Mouse (Mus musculus): ENCODE results near the gene 4933407L21Rik.

Gene 4933407L21Rik

GRCm38 (mm10) chr1:85928057-85928687, at the start of gene 4933407L21Rik:
4933407L21Rik (plus strand) TSS chr1:85928483.
- peak in 1 of 2 experiments; percentile 26 for DNase-seq

DNA sequence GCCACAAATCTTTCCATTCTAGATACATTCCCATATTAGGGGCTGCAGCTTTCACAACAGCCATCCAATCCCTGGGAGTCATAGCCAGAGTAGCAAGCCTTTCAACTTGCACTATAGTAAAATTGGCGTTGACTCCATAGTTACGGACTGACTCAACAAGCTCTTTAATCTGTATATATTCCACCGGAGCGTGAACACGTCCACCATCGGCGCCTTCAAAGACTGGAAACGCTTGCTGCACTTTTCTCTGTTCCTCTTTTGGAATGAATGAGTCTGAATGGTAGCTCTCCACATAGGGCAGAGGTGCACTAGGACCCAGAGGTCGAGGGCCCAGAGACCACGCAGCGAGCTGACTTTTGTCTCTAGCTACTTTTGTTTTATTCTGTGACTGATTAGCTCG, 46.3 kb upstream of the 4933407L21Rik start:
- DNase-seq, result no peak

DNA sequence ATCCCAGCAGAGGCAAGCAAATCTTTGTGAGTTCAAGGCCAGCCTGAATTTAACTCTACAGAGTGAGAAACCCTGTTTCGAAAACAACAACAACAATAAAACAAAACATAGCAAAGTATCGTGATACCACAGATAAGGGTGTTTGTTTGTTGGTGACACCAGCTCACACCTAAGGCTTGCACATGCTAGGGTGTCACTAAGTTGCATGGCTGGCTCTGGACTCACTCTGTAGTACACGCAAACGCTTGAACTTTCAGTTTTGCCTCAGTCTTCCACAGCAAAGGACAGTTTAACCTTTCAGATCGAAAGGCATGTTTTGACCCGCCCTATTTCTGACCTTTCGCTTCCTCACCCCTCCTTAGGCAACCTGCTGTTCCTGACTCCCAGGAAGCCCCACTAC, 41.1 kb upstream of the 4933407L21Rik start:
- DNase-seq, result no peak

GRCm38 (mm10) chr1:85894231-85894747, 34.0 kb upstream of the 4933407L21Rik start, which contains the start of gene Itm2c:
Itm2c (plus strand) TSS chr1:85894281.
- DNase-seq, result peak; percentile 86 to 87

- peak; percentile 51 to 55 for DNase-seq
Observed at GRCm38 (mm10) chr1:85894748-85895360, 33.4 kb upstream of the 4933407L21Rik start.

GRCm38 (mm10) chr1:85895391-85895837, 32.9 kb upstream of the 4933407L21Rik start:
- peak; percentile 55 to 61 for DNase-seq

- DNase-seq, result no peak
Observed at GRCm38 (mm10) chr1:85896110-85896509, 32.2 kb upstream of the 4933407L21Rik start.

- no peak for DNase-seq
Observed at GRCm38 (mm10) chr1:85896781-85897700, 31.2 kb upstream of the 4933407L21Rik start.

- DNase-seq, result no peak
Observed at GRCm38 (mm10) chr1:85897901-85898760, 30.2 kb upstream of the 4933407L21Rik start.

DNA sequence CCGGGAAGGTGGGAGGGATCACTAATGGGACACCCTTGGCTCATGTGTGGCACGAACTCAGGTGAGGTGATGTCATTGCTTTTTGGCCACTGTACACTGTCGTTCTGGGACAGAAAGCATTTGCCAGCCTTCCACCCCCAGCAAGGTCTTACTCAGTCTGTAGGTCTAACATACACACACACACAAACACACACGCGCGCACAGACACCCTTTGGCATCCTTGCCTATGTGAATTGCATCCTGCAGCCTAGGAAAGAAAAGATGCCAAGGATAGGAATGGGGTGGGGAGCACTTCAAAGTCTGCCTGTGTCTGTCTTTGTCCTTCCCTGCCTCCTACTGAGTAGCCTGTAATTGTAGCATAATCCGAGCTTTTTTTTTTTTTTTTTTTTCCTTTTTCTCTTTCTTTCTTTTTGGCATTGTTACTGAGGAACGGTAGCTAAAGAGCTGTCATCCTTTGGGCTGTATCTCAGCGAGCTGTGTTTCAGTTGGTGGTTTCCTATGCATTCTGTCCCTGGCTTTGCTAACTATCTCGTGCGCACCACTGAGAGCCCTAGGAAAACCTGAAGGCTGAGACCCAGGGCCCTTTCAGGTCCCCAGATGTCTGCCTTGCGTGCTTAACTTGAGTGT, 29.4 kb upstream of the 4933407L21Rik start:
- no peak for DNase-seq

DNA sequence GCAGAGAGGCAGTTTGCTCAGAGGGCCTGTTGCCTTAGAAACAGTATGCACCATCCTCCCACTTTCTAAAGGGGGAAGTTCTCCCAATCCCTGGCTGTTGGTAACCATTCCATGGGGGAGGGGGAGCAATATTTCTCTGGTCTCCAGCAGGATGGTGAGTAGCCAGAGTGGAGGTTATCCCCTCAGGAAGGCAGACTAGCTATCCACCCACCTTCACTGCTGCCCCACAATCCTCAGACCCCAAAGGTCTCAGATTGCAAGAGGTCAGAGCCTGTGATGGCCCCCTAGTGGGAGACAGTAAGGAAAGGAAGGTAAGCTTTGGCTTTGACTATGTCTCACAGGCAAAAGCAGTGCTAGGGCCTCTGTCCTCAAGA, 28.9 kb upstream of the 4933407L21Rik start:
- DNase-seq, result no peak

DNA sequence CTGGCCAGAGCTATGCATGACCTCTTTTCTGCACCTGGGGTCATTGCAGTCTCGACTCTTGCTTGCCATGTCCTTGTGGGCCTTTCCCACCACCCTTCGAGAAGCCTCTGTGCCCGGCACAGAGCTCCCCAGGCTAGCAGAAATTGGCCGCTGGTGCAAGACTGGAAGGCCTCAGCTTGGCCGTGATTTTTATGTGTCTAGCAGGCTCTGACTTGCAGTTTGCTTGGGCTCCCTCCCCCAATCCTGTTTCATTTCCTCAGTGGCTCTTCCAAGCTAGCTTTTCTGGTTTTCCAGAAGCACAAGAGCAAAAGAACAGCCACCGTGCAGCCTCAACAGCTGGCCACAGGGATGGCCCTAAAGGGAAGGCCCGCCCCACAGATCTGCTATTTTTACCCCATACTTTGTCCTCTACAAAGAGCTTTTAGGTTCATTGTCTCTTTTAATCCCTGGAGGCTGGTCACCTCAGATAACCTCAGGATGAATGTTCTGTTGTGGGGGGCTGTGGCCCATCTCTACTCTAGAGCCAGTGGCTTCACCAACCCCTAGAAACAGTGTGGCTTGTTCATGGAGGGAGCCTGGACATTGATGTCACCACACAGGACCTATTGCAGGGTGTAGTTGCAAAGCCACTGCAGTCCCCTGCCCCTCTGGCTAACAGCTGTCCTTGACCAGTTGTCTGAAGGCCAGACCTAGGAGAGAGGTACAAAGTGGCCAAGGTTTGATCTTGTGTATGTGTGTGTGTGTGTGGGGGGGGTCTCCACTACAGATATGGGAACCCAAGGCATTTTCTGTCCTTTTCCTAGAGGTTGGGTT, 27.6 kb upstream of the 4933407L21Rik start:
- DNase-seq, result no peak

- no peak for DNase-seq
Observed at GRCm38 (mm10) chr1:85901516-85902107, 26.7 kb upstream of the 4933407L21Rik start.

DNA sequence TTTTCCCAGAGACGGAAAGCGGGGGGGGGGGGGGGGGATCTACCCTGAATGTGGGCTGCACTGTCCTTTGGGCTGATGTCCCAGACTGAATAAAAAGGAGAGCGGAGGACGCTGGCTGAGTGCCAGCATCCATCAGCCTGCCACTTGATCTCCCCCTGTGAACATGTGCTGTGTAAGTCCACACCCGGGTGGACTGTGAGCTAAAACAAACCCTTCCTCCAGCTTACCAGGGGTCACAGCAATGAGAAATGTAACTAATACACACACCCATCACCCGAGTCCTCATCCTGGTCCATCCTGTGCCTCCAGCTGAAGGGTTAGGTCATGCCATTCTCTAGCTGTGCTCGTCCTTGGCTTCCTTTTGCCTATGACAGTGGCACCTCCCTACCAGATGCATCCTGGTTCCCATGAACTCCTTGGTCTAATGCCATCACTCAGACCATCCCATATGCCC, 26.1 kb upstream of the 4933407L21Rik start:
- DNase-seq, result no peak

GRCm38 (mm10) chr1:85906892-85907291, 21.4 kb upstream of the 4933407L21Rik start:
- no peak for DNase-seq

- no peak for DNase-seq
Observed at GRCm38 (mm10) chr1:85908754-85909590, 19.3 kb upstream of the 4933407L21Rik start.

DNA sequence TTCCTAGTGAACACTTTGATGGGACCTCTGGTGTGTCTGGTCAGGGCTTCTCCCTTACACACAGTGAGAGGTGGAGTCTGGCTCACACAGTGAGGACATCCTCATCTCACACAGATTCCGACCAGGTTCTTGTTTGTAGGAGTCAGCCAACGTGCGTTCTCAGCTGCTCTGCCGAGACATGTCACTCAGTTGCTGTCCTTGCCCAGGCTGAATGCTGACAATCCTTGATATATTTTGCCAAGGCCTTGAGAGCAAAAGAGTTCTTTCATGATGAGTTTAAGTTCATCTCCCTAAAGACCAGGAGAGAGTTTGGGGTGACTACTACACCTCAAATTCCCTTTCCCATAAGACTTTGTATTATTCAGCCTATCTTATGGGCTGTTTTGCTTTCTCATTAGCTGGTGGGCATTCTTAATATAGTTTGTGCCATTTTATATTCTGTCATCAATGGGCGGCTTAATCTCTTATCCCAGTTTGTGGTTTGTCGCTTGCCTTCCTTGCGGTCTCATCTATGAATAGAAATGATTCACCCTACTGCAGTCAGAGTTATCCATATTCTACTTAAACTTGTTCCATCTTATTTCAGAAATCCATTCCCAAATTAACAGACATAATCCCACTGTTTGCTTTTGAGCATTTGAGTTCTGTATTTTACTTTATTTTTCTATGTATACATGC, 15.1 kb upstream of the 4933407L21Rik start:
- DNase-seq, result no peak

GRCm38 (mm10) chr1:85915890-85916289, 12.4 kb upstream of the 4933407L21Rik start:
- DNase-seq, result no peak
